Mouse (Mus musculus) bone marrow, adult 2 months (tissue): Measurements from ENCODE around the gene Psmc5.

ENCODE experiments used
- CTCF ChIP-seq: fragments of 200-500 bp; IDR thresholded peaks from 2 replicates; pipeline ENCODE4 v1.5.1; 2011; ENCODE audit warnings: low read length, control low read depth; ENCODE audit not compliant: control insufficient read depth, insufficient read depth
- POLR2A ChIP-seq: fragments of 200-500 bp; IDR thresholded peaks from 2 replicates; pipeline ENCODE4 v1.6.1; 2011; ENCODE audit warnings: low read depth, mild to moderate bottlenecking, control low read depth, low read length, borderline replicate concordance; ENCODE audit not compliant: control insufficient read depth

DNA sequence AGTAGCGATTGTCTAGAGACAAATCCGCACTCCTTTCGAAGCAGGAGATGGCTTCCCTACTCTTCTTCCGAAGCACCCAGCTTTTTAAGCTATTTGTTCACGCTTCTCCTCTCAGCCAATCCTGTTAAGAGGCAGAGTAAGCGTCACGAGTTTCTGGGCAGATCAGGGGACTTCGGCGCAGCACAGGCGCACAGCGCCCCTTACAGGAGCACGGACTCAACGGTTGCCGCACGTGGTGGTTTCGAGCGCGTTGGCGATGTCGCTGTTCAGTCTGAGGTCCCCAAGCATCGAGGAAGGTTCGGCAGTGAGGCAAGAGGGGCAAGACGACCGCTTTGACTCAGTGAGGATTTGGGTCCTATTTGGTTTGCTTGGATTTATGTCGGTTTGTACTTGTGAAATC, 20.5 kb downstream of the Psmc5 start, which contains the start of gene Tcam1:
- TF ChIP-seq CTCF (peak; percentile 92), POLR2A (peak; percentile 60; the same call in 1 of the 2 replicates)
